ENCODE assay signal across 12 mouse cellular contexts in the genomic region with DNA sequence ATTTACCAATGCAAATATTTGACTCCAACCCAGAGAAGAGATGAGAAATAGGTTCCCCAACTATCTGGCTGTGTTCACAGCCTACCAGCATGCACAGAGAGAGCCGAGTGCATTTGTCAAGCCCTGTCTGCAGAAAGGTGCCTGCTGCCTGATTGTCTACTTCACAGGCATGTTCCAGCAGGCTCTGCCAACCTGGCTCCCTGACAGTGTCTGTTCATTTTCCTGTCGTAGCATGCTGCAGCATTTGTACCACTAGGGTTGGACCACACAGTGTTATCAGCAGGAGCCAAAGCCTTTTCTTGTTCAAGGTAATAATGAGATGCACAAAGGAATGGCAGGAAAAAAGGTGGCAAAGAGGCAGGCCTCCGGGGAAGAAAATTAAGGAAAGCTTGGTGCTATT.
DNase-seq lines count a peak whose midpoint lies in the region; ATAC-seq lines count a peak whose summit lies in the region.
"Had no signal": no experiment of that assay in that cellular context is flagged by ENCODE, and none has a peak within 500 bp of the region (broad histone marks: within the 10 kb centered on the region; RNA-seq: fewer than 3 reads in every experiment).

No protein-coding gene starts in this region.

- H3K9ac ChIP-seq in neural tube, embryonic 14.5 days (replicated peaks; ENCODE audit: low read depth, low read length): no peak overlapping the region
- no peak overlapping the region for H3K9ac ChIP-seq in embryonic facial prominence, embryonic 11.5 days (replicated peaks; ENCODE audit: low read length)
- no peak overlapping the region for H3K9ac ChIP-seq in heart, embryonic 11.5 days (ENCODE audit: low read depth, low read length)
- H3K9ac ChIP-seq: liver, embryonic 12.5 days had no signal

- H3K4me2 ChIP-seq in neural tube, embryonic 14.5 days (ENCODE audit: low read depth, low read length): no peak overlapping the region
- no peak overlapping the region for H3K4me2 ChIP-seq in embryonic facial prominence, embryonic 11.5 days (ENCODE audit: low read depth, low read length)
- H3K4me2 ChIP-seq in heart, embryonic 11.5 days: no peak overlapping the region
- H3K4me2 ChIP-seq: liver, embryonic 12.5 days had no signal

- H3K9me3 ChIP-seq in neural tube, embryonic 14.5 days (ENCODE audit: control insufficient read depth, low read length): no peaks in the 10 kb centered on the region
- H3K9me3 ChIP-seq in embryonic facial prominence, embryonic 11.5 days (replicated peaks; ENCODE audit: control insufficient read depth, low read length): no peaks in the 10 kb centered on the region
- no peaks in the 10 kb centered on the region for H3K9me3 ChIP-seq in heart, embryonic 11.5 days (replicated peaks; ENCODE audit: control insufficient read depth, low read length)
- H3K9me3 ChIP-seq: liver, embryonic 12.5 days had no signal

- H3K4me1 ChIP-seq in neural tube, embryonic 14.5 days (ENCODE audit: control insufficient read depth, insufficient read depth, low read length): no peaks in the 10 kb centered on the region
- no peaks in the 10 kb centered on the region for H3K4me1 ChIP-seq in embryonic facial prominence, embryonic 11.5 days (ENCODE audit: control insufficient read depth, insufficient read depth, low read length)
- H3K4me1 ChIP-seq in heart, embryonic 11.5 days (ENCODE audit: control insufficient read depth, insufficient read depth, low read length): no peaks in the 10 kb centered on the region
- H3K4me1 ChIP-seq: liver, embryonic 12.5 days had no signal

- ATAC-seq in neural tube, embryonic 14.5 days (ENCODE audit: low read depth): peak; percentile 28; the same call in 1 of the 2 replicates
- ATAC-seq in embryonic facial prominence, embryonic 11.5 days (replicated peaks; ENCODE audit: insufficient number of reproducible peaks, low FRiP score, low TSS enrichment, low read depth): no peak; the same call in 1 of the 2 replicates
- ATAC-seq in heart, embryonic 11.5 days (replicated peaks; ENCODE audit: insufficient number of reproducible peaks, low FRiP score, low TSS enrichment): no peak
- ATAC-seq in megakaryocyte progenitor cell, adult 5-6 weeks (replicated peaks; ENCODE audit: poor library complexity): no peak
- ATAC-seq: CD4-positive, CD25-positive, alpha-beta regulatory T cell, adult 4 months; intestine, embryonic 16.5 days; liver, embryonic 12.5 days had no signal

- H3K27me3 ChIP-seq in neural tube, embryonic 14.5 days (ENCODE audit: control insufficient read depth, insufficient read depth, low read length): no peaks in the 10 kb centered on the region
- H3K27me3 ChIP-seq in embryonic facial prominence, embryonic 11.5 days (ENCODE audit: control insufficient read depth, insufficient read depth, low read length): no peaks in the 10 kb centered on the region
- no peaks in the 10 kb centered on the region for H3K27me3 ChIP-seq in heart, embryonic 11.5 days (ENCODE audit: control insufficient read depth, insufficient read depth, low read length)
- H3K27me3 ChIP-seq: liver, embryonic 12.5 days had no signal

- WGBS in neural tube, embryonic 14.5 days: 21% methylated on average over 3 of the region's 3 CpGs
- 27% methylated on average over 3 of the region's 3 CpGs for WGBS in embryonic facial prominence, embryonic 11.5 days
- 14% methylated on average over 3 of the region's 3 CpGs for WGBS in heart, embryonic 11.5 days (ENCODE audit: insufficient replicate concordance)

- no peaks in the 10 kb centered on the region for H3K36me3 ChIP-seq in neural tube, embryonic 14.5 days (ENCODE audit: control insufficient read depth, insufficient read depth, low read length)
- H3K36me3 ChIP-seq in embryonic facial prominence, embryonic 11.5 days (replicated peaks; ENCODE audit: control insufficient read depth, insufficient read depth, low read depth, low read length): no peaks in the 10 kb centered on the region
- no peaks in the 10 kb centered on the region for H3K36me3 ChIP-seq in heart, embryonic 11.5 days (ENCODE audit: control insufficient read depth, insufficient read depth, low read length)
- H3K36me3 ChIP-seq: liver, embryonic 12.5 days had no signal

- no peak overlapping the region for H3K4me3 ChIP-seq in neural tube, embryonic 14.5 days (ENCODE audit: low read depth, low read length)
- no peak overlapping the region for H3K4me3 ChIP-seq in embryonic facial prominence, embryonic 11.5 days (ENCODE audit: low read depth, low read length)
- no peak overlapping the region for H3K4me3 ChIP-seq in heart, embryonic 11.5 days (ENCODE audit: low read depth, low read length)
- H3K4me3 ChIP-seq: liver, embryonic 12.5 days had no signal

- intact Hi-C loops in left cerebral cortex, postnatal 36 days (cut with DNase I): no loop called here

- no peak for DNase-seq in neural tube, embryonic 10.5 days (ENCODE audit: extremely low spot score, low spot score)
- DNase-seq in embryonic facial prominence, embryonic 11.5 days (ENCODE audit: low spot score): peak; percentile 32
- peak; percentile 38 for DNase-seq in layer of hippocampus, adult 9-10 months (ENCODE audit: low spot score)
- peak; percentile 22 for DNase-seq in urinary bladder, adult 2 months (ENCODE audit: low spot score)
- no peak for DNase-seq in left cerebral cortex, postnatal 36 days (ENCODE audit: low spot score in 2 of 2)
- DNase-seq: thymus, adult 2 months had no signal

- no peak overlapping the region for H3K27ac ChIP-seq in neural tube, embryonic 14.5 days (ENCODE audit: low read depth, low read length)
- no peak overlapping the region for H3K27ac ChIP-seq in embryonic facial prominence, embryonic 11.5 days (replicated peaks; ENCODE audit: low read depth, low read length)
- no peak overlapping the region for H3K27ac ChIP-seq in heart, embryonic 11.5 days (ENCODE audit: low read depth, low read length)
- H3K27ac ChIP-seq: liver, embryonic 12.5 days had no signal

Comparison
In these comparisons a context has a peak if more than half of its experiments do, and no peak if none do; other contexts are left out.
1. DNase-seq: peak in embryonic facial prominence, embryonic 11.5 days (single experiment), layer of hippocampus, adult 9-10 months (single experiment) and urinary bladder, adult 2 months (single experiment); none in neural tube, embryonic 10.5 days (single experiment) and left cerebral cortex, postnatal 36 days (0 of 2).